Mouse (Mus musculus): ENCODE measurements around the gene Maf. TPM values are rescaled to one million over a fixed set of nuclear protein-coding genes. Genes with fewer than 3 reads are reported as not detected.

Maf gene
- polyA plus RNA-seq, 2 experiments: 12.4 to 17.8 TPM

DNA sequence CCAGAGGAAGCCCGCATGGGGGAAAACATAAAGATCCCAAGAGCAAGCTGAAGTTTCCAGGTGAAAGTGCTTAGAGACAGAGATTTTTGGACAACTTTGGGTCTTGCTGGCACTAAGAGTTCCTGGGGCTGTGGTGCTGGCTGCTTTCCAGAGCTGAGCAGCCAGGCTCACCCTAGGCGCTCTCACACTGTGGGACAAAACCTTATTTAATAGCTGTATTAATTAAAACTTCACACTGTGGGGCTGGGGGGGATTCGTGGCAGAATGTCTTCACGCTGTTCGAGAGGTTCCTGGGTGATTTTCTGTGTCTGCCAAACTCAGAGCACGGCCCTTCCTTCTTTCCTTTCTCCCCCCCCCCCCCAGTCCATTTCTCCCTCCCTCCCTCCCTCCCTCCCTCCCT lies 24.8 kb upstream of the Maf start:
- TF ChIP-seq POLR2A (IDR thresholded peaks at IDR 0.05; ENCODE audit: borderline replicate concordance, extremely low read depth, insufficient read depth, insufficient read length): no peak
- Histone ChIP-seq H3K9ac (ENCODE audit: low read depth, low read length, severe bottlenecking) (no peak overlapping the region), H3K4me1 (ENCODE audit: control insufficient read depth, insufficient read depth, low read length) (0 out of 2 replicates have a peak, but pooled peaks cover 2% of the 10 kb centered on the region), H3K36me3 (ENCODE audit: control insufficient read depth, insufficient read depth, low read length) (no peaks in the 10 kb centered on the region), H3K27ac (replicated peaks; ENCODE audit: low read depth, low read length) (no peak overlapping the region), H3K27me3 (ENCODE audit: control insufficient read depth, insufficient read depth, low read length) (no peaks in the 10 kb centered on the region), H3K4me3 (replicated peaks; ENCODE audit: low read length) (no peak overlapping the region), H3K4me2 (replicated peaks; ENCODE audit: low read depth, low read length, severe bottlenecking) (no peak overlapping the region), H3K9me3 (ENCODE audit: control insufficient read depth, low read length) (no peaks in the 10 kb centered on the region)
- DNase-seq (ENCODE audit: low spot score) (no peak), ATAC-seq (ENCODE audit: low FRiP score, low read depth) (no peak)
- WGBS: 33% methylated on average over 6 of the region's 6 CpGs

DNA sequence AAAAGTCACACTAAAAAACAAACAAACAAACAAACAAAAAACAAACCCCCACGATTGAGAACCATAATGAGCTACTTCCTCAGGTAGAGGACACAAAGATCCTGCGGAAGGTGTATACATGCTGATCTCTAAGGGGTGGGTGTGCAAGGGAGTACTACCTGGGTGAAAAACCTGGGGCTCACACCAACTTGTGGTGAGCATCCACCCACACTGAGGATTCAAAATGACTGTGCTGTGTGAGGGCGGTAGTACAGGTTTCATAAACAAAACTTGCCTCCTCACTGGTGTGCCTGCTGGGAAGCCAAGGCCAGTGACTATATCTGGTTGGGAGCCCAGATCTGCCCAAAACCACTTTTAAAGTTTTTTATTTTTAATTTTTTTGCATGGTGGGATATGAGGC lies 19.2 kb upstream of the Maf start:
- TF ChIP-seq POLR2A (IDR thresholded peaks at IDR 0.05; ENCODE audit: borderline replicate concordance, extremely low read depth, insufficient read depth, insufficient read length): no peak
- 72% methylated on average over 3 of the region's 3 CpGs for WGBS

DNA sequence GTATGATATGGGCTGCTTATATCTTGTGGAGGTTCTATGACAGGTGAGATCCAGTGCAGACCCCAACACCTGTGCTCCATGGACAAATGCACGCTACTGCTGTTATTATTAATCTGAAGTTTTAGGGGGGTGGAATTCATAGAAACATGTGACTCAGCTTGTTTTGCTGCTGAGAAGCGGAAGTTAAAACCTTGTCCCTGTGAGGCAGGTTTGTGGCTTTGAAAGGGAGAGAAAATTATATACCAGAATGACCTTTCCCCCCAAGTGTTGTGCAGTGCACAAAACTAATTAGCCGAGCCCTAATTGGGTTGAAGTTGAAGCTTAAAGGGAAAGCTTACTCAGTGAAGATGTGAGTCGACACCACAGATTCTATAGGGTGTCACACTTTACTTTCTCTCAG lies 18.6 kb upstream of the Maf start:
- no peaks in the 10 kb centered on the region for H3K4me1 ChIP-seq (ENCODE audit: control insufficient read depth, insufficient read depth, low read length)
- WGBS: 50% methylated on average over 4 of the region's 4 CpGs
- H3K9ac ChIP-seq (ENCODE audit: low read depth, low read length, severe bottlenecking): no peak overlapping the region
- no peak overlapping the region for H3K4me2 ChIP-seq (replicated peaks; ENCODE audit: low read depth, low read length, severe bottlenecking)
- no peak overlapping the region for H3K4me3 ChIP-seq (replicated peaks; ENCODE audit: low read length)
- H3K9me3 ChIP-seq (ENCODE audit: control insufficient read depth, low read length): no peaks in the 10 kb centered on the region
- no peak for TF ChIP-seq POLR2A (IDR thresholded peaks at IDR 0.05; ENCODE audit: borderline replicate concordance, extremely low read depth, insufficient read depth, insufficient read length)
- DNase-seq (ENCODE audit: low spot score): no peak
- H3K27ac ChIP-seq (replicated peaks; ENCODE audit: low read depth, low read length): no peak overlapping the region
- no peaks in the 10 kb centered on the region for H3K36me3 ChIP-seq (ENCODE audit: control insufficient read depth, insufficient read depth, low read length)
- no peak for ATAC-seq (ENCODE audit: low FRiP score, low read depth)
- no peaks in the 10 kb centered on the region for H3K27me3 ChIP-seq (ENCODE audit: control insufficient read depth, insufficient read depth, low read length)

More for the DNA sequence above, 19.2 kb upstream of the Maf start:
- Histone ChIP-seq H3K36me3 (ENCODE audit: control insufficient read depth, insufficient read depth, low read length) (no peaks in the 10 kb centered on the region), H3K9ac (ENCODE audit: low read depth, low read length, severe bottlenecking) (no peak overlapping the region), H3K4me1 (ENCODE audit: control insufficient read depth, insufficient read depth, low read length) (no peaks in the 10 kb centered on the region), H3K4me2 (replicated peaks; ENCODE audit: low read depth, low read length, severe bottlenecking) (no peak overlapping the region), H3K27ac (replicated peaks; ENCODE audit: low read depth, low read length) (no peak overlapping the region), H3K27me3 (ENCODE audit: control insufficient read depth, insufficient read depth, low read length) (no peaks in the 10 kb centered on the region), H3K9me3 (ENCODE audit: control insufficient read depth, low read length) (no peaks in the 10 kb centered on the region), H3K4me3 (replicated peaks; ENCODE audit: low read length) (no peak overlapping the region)
- DNase-seq (ENCODE audit: low spot score): no peak
- ATAC-seq (ENCODE audit: low FRiP score, low read depth): no peak

DNA sequence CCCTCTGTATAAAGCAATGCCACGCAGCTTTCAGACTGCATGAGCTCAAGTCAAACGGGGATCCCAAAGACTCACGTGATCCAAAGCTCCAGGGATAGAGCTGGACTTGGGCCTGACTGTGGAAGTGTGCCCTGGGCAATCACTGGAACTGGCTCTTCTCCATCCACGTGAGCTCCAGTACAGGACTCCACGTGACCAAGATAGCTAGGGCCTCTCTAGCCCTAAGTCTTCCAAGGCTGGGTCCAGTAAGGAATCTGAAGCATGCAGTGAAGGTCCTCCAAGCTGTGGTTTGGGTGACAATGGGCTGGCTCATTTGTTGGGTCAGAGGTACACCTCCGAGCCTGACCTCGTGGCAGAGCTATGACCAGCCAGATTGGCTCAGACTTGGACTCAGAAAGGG lies 11.5 kb upstream of the Maf start:
- no peak overlapping the region for H3K27ac ChIP-seq (replicated peaks; ENCODE audit: low read depth, low read length)
- no peak overlapping the region for H3K9ac ChIP-seq (ENCODE audit: low read depth, low read length, severe bottlenecking)
- no peak overlapping the region for H3K4me3 ChIP-seq (replicated peaks; ENCODE audit: low read length)
- H3K4me2 ChIP-seq (replicated peaks; ENCODE audit: low read depth, low read length, severe bottlenecking): no peak overlapping the region
- H3K9me3 ChIP-seq (ENCODE audit: control insufficient read depth, low read length): no peaks in the 10 kb centered on the region
- no peaks in the 10 kb centered on the region for H3K4me1 ChIP-seq (ENCODE audit: control insufficient read depth, insufficient read depth, low read length)
- TF ChIP-seq POLR2A (IDR thresholded peaks at IDR 0.05; ENCODE audit: borderline replicate concordance, extremely low read depth, insufficient read depth, insufficient read length): no peak
- no peaks in the 10 kb centered on the region for H3K36me3 ChIP-seq (ENCODE audit: control insufficient read depth, insufficient read depth, low read length)
- DNase-seq (ENCODE audit: low spot score) (no peak), ATAC-seq (ENCODE audit: low FRiP score, low read depth) (no peak)
- H3K27me3 ChIP-seq (ENCODE audit: control insufficient read depth, insufficient read depth, low read length): no peaks in the 10 kb centered on the region
- 87% methylated on average over 7 of the region's 7 CpGs for WGBS

DNA sequence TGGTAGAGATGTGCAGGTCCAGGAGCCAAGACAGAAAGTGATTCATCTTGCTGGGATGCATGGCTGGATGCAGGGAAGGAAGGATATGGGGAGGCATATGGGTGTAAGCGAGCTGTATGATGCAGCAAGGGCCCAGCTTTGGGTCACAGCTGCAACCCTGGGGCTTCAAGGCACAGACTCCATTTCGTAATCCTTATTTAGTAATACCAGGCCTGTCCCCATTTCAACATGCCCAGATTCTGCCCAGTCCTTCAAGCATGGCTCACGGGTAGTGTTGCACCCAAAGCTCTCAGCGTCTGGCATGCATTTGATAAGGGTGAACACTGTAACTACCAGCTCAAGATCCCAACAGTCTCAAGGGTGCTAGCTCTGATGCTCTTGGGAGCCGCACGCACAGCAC lies 11.0 kb upstream of the Maf start:
- H3K27me3 ChIP-seq (ENCODE audit: control insufficient read depth, insufficient read depth, low read length): no peaks in the 10 kb centered on the region
- WGBS: 90% methylated on average over 6 of the region's 6 CpGs
- no peak for DNase-seq (ENCODE audit: low spot score)
- H3K4me3 ChIP-seq (replicated peaks; ENCODE audit: low read length): no peak overlapping the region
- H3K27ac ChIP-seq (replicated peaks; ENCODE audit: low read depth, low read length): no peak overlapping the region
- no peaks in the 10 kb centered on the region for H3K4me1 ChIP-seq (ENCODE audit: control insufficient read depth, insufficient read depth, low read length)
- no peaks in the 10 kb centered on the region for H3K9me3 ChIP-seq (ENCODE audit: control insufficient read depth, low read length)
- ATAC-seq (ENCODE audit: low FRiP score, low read depth): no peak
- TF ChIP-seq POLR2A (IDR thresholded peaks at IDR 0.05; ENCODE audit: borderline replicate concordance, extremely low read depth, insufficient read depth, insufficient read length): no peak
- H3K36me3 ChIP-seq (ENCODE audit: control insufficient read depth, insufficient read depth, low read length): no peaks in the 10 kb centered on the region
- no peak overlapping the region for H3K9ac ChIP-seq (ENCODE audit: low read depth, low read length, severe bottlenecking)
- H3K4me2 ChIP-seq (replicated peaks; ENCODE audit: low read depth, low read length, severe bottlenecking): no peak overlapping the region

- Histone ChIP-seq H3K9me3 (ENCODE audit: control insufficient read depth, low read length) (no peaks in the 10 kb centered on the region), H3K27ac (replicated peaks; ENCODE audit: low read depth, low read length) (no peak overlapping the region), H3K27me3 (ENCODE audit: control insufficient read depth, insufficient read depth, low read length) (peaks cover 11% of the 10 kb centered on the region; the same call in 1 of the 2 replicates), H3K9ac (ENCODE audit: low read depth, low read length, severe bottlenecking) (no peak overlapping the region), H3K36me3 (ENCODE audit: control insufficient read depth, insufficient read depth, low read length) (no peaks in the 10 kb centered on the region), H3K4me2 (replicated peaks; ENCODE audit: low read depth, low read length, severe bottlenecking) (no peak overlapping the region), H3K4me3 (replicated peaks; ENCODE audit: low read length) (no peak overlapping the region), H3K4me1 (ENCODE audit: control insufficient read depth, insufficient read depth, low read length) (peaks cover 8% of the 10 kb centered on the region; the same call in 1 of the 2 replicates)
- 74% methylated on average over 4 of the region's 4 CpGs for WGBS
- ATAC-seq (ENCODE audit: low FRiP score, low read depth) (no peak), DNase-seq (ENCODE audit: low spot score) (no peak)
- TF ChIP-seq POLR2A (IDR thresholded peaks at IDR 0.05; ENCODE audit: borderline replicate concordance, extremely low read depth, insufficient read depth, insufficient read length): no peak
These were observed 7.7 kb upstream of the Maf start for GRCm38 (mm10) chr8:115715262-115715661.
